Mouse (Mus musculus) kidney, postnatal 14 days (tissue): ENCODE results near the gene Myo5a.

Experiments used
- DNase-seq: peaks from one replicate; pipeline ENCODE4 v3.0.0; 2022; ENCODE audit warnings: mixed read lengths

Myo5a gene

GRCm38 (mm10) chr9:75253766-75254165, 183.0 kb downstream of the Myo5a start:
- DNase-seq, result no peak

GRCm38 (mm10) chr9:75254196-75254955, 183.6 kb downstream of the Myo5a start:
- DNase-seq, result peak; percentile 64

DNA sequence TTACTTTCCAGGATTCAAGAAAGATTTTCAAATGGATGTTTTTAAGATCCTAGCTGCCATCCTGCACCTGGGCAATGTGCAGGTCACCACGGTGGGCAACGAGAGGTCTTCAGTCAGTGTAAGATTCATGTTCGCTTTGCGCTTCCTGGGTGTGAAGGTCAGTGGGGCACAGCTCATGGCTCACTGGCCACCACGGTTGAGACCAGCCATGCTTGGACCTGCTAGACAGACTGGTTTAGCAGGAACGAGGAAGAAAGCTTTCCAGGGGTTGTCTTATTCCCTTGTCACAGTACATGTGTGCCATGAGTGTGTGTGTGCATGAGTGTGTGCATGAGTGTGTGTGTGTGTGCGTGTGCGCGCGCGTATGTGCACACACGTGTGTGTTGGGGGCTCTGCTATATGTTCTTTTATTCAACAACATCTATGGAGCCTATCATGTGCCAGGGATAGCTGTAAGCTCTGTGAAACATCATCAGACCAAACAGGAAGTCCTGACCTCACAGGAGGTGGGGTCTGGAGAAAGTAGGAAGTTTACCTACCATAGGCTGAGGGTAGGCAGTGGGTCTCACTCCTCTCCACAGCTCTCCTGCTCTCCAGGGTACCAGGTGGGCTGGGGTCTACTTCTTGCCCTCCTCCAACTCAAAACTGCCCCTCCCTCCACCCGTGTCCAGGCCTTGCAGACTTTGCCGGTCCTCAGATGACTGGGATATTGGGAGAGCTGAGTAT, 185.2 kb downstream of the Myo5a start:
- peak; percentile 47 for DNase-seq

DNA sequence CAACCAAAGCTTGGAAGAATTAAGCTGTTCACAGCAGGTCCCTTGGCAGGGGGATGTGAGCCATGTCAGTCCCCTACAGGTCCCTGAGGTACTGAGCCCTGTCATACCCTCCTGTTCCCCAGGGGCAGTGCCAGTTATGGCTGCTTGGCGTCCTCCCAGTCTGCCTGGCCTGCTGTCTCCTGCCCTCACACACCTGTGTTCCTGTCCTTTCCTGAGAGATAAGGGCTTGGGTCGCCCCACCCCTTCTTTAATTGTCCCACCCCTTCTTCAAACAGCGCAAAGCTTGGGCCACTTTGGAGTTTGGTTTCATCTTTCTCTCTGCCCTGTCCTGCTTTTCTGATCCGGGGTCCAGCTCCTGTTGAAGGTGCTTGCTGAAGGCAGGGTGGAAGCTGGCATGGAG, 188.0 kb downstream of the Myo5a start:
- no peak for DNase-seq

- DNase-seq, result no peak
Measured at GRCm38 (mm10) chr9:75259656-75260055, 188.8 kb downstream of the Myo5a start.

DNA sequence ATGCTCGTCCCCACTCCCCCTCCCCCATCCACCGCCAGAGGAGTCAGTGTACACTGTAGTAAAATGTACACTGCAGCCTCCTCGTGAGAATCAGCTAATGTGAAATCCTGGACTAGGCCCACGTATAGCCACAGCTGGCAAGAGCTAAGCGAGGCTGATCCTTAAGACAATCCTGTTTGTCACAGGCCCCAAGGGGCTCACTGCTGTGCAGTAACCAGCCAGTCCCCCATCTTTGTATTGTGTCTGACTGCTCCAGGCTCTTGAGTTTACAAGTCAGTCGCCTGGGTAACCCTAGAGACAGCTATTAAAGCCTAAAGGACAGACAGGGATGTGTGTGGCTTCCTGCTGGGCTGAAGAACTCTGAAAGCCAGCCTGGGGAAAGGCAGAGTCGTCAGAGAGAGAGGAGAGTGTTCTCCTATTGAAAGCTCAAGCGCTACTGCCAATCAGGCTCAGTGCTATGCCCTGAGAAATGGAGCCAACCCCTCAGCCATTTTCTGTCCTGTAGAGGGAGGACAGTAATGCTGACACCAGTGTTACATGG, 190.6 kb downstream of the Myo5a start:
- no peak for DNase-seq

- DNase-seq, result no peak
Measured at GRCm38 (mm10) chr9:75262235-75262826, 191.5 kb downstream of the Myo5a start.

- no peak for DNase-seq
Measured at GRCm38 (mm10) chr9:75264008-75264718, 193.3 kb downstream of the Myo5a start.

GRCm38 (mm10) chr9:75267147-75267546, 196.3 kb downstream of the Myo5a start:
- DNase-seq, result no peak

DNA sequence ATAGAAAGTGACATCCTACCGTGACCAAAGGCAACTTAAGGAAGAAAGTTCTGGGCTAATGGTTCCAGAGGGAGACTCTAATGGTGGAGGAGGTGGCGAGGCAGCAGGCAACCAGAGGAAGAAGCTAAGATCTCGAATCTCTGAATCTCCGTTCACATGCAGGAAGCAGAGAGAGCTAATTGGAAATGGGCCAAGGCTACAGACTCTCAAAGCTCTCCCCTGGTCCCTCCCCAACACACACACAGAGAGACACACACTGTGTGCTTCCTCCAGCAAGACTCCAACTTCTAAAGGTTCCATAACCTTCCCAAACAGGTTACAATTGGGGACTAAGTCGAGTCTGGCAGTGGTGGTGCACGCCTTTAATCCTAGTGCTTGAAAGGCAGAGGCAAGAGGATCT, 199.6 kb downstream of the Myo5a start:
- no peak for DNase-seq

GRCm38 (mm10) chr9:75271539-75271938, 200.7 kb downstream of the Myo5a start:
- DNase-seq, result no peak
